Mouse (Mus musculus) colon, adult 2 months (tissue): ENCODE results near the gene Olfr681. TPM values are rescaled to one million over a fixed set of nuclear protein-coding genes. Genes with fewer than 3 reads are reported as not detected.

Experiments
- polyA plus RNA-seq: library from polyadenylated mRNA; depleted of rRNA; stranded (reverse); fragments of >200 nt; gene quantifications from 2 replicates; pipeline ENCODE4 v1.2.3, GENCODE M21; 2012; rRNA removed

Gene Olfr681
- polyA plus RNA-seq: not detected in 2 replicates

DNA sequence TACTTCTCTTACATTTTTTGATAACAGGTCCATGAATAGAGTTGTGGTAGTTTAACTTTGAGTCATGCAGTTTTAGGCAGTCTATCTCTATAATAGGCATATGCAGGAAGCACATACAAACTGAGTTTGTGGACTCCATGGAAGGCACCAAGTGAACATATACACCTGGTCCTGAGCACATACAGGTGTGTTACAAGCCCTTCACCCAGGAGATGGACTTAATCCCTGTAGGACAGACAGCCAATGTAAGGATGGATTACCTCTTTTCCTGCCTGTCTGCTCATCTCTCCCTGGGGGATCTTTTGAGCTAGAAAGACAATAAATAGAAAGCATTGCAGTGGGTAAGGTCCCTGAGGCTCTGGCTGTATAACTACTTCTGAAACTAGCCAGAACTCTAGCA, at the start of gene Olfr681:
Gene Olfr681, plus strand, starts transcription at position 301 of the 400 bp plus-strand sequence.

DNA sequence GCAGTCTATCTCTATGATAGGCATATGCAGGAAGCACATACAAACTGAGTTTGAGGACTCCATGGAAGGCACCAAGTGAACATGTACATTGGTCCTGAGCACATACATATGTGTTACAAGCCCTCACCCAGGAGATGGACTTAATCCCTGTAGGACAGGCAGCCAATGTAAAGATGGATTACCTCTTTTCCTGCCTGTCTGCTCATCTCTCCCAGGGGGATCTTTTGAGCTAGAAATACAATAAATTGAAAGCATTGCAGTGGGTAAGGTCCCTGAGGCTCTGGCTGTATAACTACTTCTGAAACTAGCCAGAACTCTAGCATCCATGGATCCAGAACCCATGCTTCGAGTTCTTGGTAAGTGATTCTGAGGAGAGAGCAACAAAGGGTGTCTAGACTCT, 35.7 kb upstream of the Olfr681 start, which contains the start of gene Olfr679:
Gene Olfr679, plus strand, starts transcription at position 301 of the 400 bp plus-strand sequence.

GRCm38 (mm10) chr7:105092717-105093116, 23.9 kb upstream of the Olfr681 start, which contains the start of gene Olfr680-ps1:
TSS of gene Olfr680-ps1 (minus strand) at chr7:105092817.

DNA sequence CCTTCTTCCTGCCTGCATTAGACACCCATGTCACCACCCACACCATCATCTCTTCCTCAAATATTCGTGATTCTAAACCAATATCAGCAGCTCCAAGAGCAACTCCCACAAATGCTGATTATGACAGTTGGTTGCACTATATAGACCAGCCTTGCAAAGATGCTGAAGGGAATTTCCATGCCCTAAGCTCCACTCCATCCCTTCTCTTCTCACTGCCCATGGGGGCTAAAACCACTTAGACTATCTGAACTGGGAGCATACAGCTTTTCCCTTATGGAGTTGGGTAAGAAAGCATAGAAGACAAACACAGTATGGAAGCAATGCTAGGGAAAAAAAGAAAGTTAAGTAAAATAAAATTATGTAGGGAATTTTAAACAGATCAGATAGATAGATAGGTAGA, 30.3 kb downstream of the Olfr681 start, which contains the start of gene Olfr683:
Gene Olfr683, minus strand, starts transcription at position 101 of the 400 bp plus-strand sequence.

DNA sequence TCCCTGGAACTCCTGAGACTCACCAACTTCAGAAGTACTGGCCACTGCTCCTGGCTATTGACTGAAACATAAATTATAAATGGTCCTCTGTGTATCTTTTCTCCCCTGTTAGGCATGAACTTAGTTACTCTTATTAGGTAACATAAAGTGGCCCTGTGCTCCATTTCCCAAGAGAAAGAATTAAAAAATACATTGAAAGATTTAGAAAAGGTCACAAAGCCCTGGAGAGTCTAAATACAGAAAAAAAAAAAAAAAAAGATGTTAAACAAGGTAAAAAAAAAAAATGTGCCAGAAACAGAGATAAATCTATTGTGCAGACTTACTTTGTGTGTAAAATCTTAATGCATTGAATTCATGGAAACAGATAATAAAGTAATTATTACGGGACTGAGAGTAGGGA, 46.9 kb downstream of the Olfr681 start, which contains the start of gene Olfr684:
Gene Olfr684, minus strand, starts transcription at position 101 of the 400 bp plus-strand sequence.

Other genes starting within 250 kb of the Olfr681 start
- gene Olfr665, start 238.8 kb upstream of the Olfr681 start, polyA plus RNA-seq: not detected in 2 replicates
- gene Olfr666, start 220.9 kb upstream of the Olfr681 start, polyA plus RNA-seq: not detected in 2 replicates
- not detected in 2 replicates for gene Olfr667, start 195.4 kb upstream of the Olfr681 start, polyA plus RNA-seq
- not detected in 2 replicates for gene Olfr668, start 188.8 kb upstream of the Olfr681 start, polyA plus RNA-seq
- not detected in 2 replicates for gene Olfr669, start 182.6 kb upstream of the Olfr681 start, polyA plus RNA-seq
- not detected in 2 replicates for gene Olfr670, start 154.2 kb upstream of the Olfr681 start, polyA plus RNA-seq
- not detected in 2 replicates for gene Olfr671, start 137.7 kb upstream of the Olfr681 start, polyA plus RNA-seq
- not detected in 2 replicates for gene Olfr672, start 114.8 kb upstream of the Olfr681 start, polyA plus RNA-seq
- gene Olfr675, start 88.4 kb upstream of the Olfr681 start, polyA plus RNA-seq: not detected in 2 replicates
- gene Olfr676, start 84.1 kb upstream of the Olfr681 start, polyA plus RNA-seq: not detected in 2 replicates
- not detected in 2 replicates for gene Olfr677, start 65.5 kb upstream of the Olfr681 start, polyA plus RNA-seq
- gene Olfr678, start 52.4 kb upstream of the Olfr681 start, polyA plus RNA-seq: not detected in 2 replicates
- not detected in 2 replicates for gene Olfr679, start 35.6 kb upstream of the Olfr681 start, polyA plus RNA-seq
- gene Olfr680-ps1, start 24.0 kb upstream of the Olfr681 start, polyA plus RNA-seq: not detected in 2 replicates
- not detected in 2 replicates for gene Olfr683, start 30.2 kb downstream of the Olfr681 start, polyA plus RNA-seq
- not detected in 2 replicates for gene Olfr684, start 46.8 kb downstream of the Olfr681 start, polyA plus RNA-seq
- gene Olfr685, start 69.2 kb downstream of the Olfr681 start, polyA plus RNA-seq: not detected in 2 replicates
- not detected in 2 replicates for gene Olfr686, start 90.6 kb downstream of the Olfr681 start, polyA plus RNA-seq
- gene Olfr688, start 171.3 kb downstream of the Olfr681 start, polyA plus RNA-seq: not detected in 2 replicates
- gene Olfr689, start 194.3 kb downstream of the Olfr681 start, polyA plus RNA-seq: not detected in 2 replicates
- gene Olfr690, start 217.3 kb downstream of the Olfr681 start, polyA plus RNA-seq: not detected in 2 replicates
- not detected in 2 replicates for gene Olfr691, start 225.4 kb downstream of the Olfr681 start, polyA plus RNA-seq